Mouse (Mus musculus) layer of hippocampus, postnatal 25 days (tissue): Measurements from ENCODE around the gene Glyctk. TPM values are rescaled to one million over a fixed set of nuclear protein-coding genes. Genes with fewer than 3 reads are reported as not detected.
"Not testable (repeated sequence)": the region's sequence is repeated elsewhere in the genome, so short reads cannot be mapped to it uniquely, and the experiment has no call there.

Experiments used
- DNase-seq, 2 experiments: peaks; one replicate each; pipeline ENCODE4 v3.0.0; 2022; ENCODE audit warnings: mixed read lengths in 2 of 2, low spot score in 1 of 2; ENCODE audit errors: extremely low spot score in 1 of 2
- total RNA-seq, 2 experiments: library from RNA; stranded (reverse); gene quantifications; 2 replicates each; pipeline ENCODE4 v1.2.3; 2021

Gene Glyctk
- total RNA-seq, 2 experiments from 2014 or later: 3.1 to 3.3 TPM

DNA sequence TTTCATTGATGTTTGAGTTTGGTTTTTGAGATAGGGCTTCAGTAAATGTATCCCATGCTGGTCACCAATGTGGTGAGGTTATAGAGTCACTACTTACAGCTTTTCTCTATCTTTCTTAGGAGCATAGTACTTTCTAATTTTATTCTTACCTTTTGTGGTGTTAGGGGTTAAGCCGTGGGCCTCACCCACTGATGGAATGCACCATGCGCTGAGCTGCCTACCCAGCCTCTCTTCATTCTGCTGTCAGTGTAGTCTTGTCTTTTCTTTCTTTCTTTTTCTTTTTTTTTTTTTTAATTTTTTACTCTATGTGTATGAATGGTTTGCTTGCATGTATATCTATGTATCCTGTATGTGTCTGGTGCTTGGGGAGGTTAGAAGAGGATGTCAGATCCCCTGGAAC is 21.5 kb upstream of the Glyctk start:
- no peak for DNase-seq

DNA sequence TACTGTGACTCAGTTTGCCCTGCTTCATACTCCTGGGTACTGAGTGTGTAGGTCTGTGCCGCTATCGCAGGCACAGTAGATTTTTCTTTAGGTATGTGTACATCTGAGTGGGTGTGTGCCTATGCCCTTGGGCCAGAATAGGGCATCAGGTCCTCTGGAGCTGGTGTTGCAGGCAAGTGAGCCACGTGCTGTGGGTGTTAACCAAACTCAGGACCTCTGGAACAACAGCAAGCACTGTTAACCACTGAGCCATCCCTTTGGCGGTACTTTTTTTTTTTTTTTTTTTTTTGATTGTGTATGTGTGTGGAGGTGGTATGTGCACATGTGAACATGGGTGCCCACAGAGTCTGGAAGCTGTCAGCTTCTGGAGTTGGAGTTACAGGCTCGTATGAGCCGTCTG is 19.9 kb upstream of the Glyctk start:
- no peak for DNase-seq

DNA sequence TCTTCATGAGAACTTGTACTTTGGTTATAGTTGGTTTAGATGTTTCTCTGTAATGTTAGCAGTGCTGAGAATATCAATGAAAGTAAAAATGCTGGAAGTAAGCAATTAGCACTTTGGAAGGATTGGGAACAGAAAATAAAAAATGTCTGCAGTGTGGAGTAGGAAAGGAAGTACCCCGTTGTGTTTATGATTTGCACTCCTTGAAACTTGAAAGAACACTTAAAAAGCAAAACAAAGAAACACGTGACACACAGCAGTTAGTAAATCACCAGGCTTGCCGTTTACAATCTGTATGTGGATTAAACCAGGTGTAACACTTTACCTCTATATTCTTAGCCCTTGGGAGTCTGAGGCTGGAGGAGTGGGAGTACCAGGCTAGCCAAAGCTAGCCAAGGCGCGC is 18.8 kb upstream of the Glyctk start:
- no peak for DNase-seq

DNA sequence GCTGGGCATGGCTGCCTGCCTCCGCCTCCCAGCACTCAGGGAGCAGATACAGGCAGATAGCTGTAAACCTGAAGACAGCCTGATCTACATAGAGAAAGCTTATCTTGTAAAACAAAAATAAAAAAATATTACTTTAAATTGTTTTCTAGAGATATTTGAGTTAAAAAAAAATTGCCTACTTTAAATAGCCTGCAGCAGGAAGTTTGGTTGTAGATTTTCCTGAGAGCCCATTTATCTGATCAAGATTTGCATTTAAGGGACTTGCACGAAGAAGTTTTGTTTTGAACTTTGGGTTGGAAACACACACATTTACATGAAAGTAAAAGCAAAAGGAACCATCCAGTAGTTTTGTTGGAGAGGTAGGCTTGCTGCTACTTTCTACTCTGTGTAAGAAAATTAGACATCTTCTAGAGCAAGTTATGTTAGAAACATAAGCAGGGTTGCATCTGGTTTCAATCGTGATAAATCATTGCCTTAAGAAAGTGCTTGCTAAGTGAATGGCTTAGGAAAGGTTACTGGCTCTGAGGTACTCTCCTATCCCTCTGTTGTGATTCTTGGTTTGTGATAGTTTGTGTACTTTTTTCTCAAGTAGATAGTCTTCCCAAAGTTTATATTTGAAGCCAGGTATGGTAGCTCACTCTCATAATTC is 17.7 kb upstream of the Glyctk start:
- DNase-seq: no peak

DNA sequence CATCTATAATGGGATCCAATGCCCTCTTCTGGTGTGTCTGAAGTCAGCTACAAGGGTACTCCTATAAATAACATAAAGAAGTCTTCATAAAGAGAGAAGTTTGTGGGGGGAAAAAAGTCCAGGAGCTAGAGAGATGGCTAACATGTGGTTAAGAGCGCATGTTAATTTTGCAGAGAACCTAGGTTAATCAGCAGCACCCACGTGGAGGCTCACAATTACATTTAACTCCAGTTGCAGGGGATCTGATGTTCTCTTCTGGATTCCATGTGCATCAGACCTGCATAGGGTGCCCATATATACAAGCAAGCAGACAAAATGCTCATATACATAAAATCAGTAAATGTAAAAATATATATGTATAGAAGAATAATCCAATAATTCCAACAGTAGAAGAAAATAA is 15.4 kb upstream of the Glyctk start:
- no peak for DNase-seq

DNA sequence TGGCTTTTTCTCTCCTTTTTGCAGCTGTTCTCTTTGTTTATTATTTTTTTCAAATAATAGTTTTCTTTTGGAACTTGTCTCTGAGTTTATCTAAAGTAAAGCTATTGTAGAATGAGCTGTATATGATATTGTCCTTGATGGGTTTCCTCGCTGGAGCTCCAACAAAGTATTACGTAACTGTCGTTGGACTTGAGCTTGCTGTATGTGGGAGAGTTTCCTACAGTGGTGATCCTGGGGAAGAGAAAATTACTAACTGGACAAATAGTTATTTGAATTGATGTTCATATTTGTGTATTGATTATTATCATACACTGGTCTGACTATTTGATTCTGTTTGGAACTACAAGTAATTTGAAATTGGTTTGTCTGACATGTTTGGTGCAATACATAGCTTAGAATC is 14.6 kb upstream of the Glyctk start:
- DNase-seq: no peak

DNA sequence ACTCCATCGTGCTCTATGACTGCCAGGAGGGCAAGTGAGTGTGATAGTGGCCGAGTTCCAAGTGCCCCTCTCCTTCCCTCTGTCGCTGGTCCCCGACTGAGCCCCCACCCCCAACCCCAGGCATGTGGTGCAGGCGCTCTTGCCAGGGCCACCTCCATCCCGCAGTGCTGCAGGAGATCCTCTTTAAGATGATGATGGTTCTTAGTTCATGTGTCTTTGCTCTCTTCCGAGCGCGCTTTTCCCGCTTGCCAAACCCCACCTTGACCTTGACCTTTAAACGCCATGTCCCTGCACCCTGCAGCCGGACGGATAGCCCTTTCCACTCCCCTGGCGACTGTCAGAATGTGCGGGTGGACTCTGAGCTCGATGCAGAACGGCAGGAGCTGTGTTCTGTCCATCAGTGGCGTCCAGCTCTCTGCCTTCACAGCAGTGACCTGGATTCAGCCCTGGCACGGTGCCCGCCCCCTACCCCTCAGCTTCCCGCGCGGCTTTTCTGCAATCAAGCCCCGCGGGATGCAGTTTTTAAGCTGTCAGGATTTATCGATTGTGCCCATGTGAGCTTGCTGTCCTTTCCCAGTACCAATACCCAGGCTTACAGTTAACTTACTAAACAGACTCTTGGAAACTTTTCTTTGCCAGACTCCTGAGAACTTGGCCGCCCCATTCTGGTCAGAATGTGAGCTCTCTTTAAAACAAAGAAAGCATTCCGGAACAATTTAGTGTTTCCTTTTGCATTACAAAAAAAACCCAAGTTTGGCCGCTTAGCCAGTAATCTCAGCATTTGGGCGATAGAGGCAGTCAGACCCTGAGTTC is 13.6 kb upstream of the Glyctk start:
- peak in 1 of 2 experiments; percentile 63 for DNase-seq

DNA sequence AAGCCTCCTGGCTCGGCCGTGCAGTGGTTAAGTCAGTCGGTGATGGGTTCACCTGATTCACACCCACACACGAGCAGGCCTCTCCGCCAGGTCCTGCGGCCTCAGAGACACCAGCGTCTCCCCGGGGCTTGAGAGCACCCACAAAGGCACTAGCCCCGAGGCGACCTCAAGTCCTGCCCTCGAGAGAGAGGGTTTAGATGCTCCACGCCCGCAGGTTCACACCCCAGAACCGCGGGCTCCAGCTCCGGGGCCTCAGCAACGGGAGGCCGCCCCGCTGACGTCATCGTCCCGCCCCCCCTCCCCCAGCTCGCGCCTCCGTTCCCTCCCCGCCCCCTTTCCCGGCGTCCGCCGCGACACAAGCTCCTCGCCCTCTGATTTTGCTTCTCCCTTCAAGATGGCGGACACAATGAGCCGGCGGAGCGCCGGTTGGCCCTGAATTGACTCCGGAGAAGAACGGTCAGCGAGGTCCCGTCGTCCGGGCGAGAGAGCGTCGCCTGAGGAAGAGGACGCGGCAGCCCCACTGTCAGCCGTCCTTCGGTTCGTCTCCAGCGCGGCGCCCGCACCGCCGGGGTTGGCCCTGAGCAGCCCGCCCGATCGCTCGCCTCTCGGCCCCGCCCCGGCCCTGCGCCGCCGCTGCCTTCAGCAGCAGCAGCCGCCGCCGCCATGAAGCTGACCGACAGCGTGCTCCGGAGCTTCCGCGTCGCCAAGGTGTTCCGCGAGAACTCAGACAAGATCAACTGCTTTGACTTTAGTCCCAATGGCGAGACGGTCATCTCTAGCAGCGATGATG is 12.8 kb upstream of the Glyctk start, which contains the start of gene Wdr82:
Gene Wdr82, plus strand, starts transcription at position 373 of the 790 bp plus-strand sequence.
- peak; percentile 81 to 85 for DNase-seq

DNA sequence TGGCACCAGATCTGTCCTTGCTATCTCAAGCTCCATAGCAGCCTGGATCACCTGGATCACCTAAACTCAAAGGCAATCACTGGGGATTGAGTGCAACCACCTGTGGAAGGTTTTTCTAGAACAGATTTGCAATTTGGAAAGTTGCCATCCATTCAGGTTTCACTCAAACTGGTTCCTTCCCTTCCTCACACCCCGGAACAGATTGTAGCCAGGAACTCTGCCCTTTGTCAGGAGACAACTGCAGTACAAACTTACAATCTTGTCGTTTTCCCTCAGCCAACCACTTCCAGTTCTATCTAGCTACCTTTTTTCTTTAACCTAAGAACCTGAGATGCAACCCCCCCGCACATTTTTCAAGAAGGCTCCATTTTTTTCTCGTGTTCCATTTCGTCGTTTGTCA is 12.0 kb upstream of the Glyctk start:
- DNase-seq: no peak

DNA sequence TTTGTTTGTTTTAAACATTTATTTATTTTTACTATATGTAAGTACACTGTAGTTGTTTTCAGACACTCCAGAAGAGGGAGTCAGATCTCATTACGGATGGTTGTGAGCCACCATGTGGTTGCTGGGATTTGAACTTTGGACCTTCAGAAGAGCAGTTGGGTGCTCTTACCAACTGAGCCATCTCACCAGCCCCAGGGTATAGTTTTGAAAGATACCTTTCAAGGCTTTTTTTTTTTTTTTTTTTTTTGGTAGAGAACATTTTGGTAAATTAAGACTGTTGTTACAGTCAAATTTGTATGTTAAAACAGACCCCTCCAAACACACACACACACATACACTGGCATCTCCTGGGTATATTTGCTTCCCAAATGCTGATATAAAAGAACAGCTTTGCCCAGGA is 11.1 kb upstream of the Glyctk start:
- not testable (repeated sequence) for DNase-seq

DNA sequence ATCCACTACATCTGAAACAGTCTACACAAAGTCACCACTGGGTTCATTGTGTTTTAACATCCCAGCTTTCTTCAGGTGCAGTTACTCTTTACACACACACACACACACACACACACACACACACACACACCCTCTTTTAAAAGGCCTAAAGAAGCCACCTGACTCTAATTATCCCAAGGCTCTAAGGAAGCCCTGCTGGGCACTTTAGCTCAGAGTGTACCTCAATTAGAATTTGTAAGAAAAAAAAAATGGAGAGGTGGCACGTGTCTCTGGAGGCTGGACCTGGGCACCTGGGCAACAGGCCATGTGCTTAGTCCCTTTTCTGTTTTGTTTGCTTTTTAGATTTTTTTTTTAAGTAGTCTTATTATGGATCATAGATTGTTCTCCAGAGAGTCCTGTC is 9.8 kb upstream of the Glyctk start:
- DNase-seq: no peak

DNA sequence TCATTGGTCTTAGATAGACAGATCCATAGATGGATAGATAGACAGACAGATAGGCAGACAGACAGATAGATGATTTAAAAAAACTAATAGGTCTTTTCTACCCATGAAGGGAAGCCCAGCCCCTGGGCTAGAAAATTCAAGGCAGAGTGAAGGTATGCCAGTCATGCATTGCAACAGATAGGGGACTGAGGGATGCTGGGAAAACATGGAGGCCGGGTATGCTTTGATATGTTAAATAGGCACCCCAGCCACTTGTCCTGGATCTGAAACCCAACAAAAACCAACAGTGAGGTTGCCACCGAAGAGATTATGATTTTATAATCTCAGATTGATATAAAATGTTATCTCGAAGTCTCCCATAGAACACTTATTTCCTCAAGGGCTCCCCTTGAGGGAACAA is 9.3 kb upstream of the Glyctk start:
- DNase-seq: no peak

DNA sequence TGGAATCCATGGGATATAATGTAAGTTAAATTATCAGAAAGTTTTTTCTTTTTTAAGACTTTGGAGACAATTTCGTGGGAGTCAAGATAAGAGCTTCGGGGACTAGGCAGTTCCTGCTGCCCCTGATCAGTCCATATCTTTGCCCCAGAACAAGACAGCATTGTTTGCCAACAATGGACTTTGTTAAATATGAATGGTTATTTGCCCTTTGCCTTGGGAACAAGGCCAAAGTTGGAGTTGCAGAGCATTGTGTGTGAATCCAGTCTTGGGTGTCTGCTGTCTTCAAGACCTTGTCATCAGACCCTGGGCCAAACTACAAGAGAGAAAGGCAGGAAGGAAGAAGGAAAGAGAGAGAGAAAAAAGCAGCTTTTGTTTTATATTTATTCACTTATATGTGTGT is 8.8 kb upstream of the Glyctk start:
- no peak for DNase-seq

DNA sequence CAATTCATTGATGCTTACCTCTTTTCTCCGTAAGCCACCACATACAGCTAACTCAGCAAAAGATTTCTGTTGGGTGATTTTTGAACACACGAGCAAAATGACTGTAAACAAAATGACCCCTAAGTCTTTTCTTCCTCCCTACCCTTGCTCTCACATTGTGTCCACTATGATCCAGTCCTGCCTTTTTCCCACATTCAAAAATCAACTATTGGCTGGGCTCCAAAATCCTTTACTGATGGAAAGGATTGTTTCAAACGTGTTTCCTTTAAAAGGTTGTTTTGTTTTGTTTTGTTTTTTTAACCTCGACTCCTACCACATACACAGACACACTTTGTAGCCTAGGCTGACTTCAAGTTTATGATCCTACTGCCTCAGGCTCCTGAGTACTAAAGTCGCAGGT is 2.5 kb upstream of the Glyctk start:
- no peak for DNase-seq

DNA sequence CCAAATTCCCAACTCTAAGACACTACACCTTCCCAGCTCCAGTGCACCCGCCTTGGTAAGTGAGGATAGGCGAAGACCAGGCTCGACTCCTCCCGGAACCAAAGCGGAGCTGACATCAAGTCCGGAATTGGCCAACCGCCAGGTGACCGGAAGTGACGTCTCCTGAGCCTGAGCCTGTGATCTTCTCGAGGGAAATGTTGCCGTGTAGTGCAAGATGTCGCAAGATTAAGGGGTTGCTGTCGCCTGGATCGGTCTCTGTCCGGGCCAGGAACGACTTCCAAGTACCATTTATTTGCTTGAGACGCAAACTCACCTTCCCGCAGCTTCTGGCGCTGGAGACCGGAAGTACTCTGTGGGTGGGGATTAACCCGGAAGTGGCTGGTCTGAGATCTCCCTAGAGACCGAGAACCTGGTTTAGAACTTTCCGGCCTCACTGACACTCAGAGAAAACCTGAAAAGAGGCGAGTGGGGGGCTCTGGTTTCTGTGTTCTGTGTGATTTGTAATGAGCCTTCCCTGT is 1.9 kb upstream of the Glyctk start:
- peak; percentile 86 to 96 for DNase-seq

DNA sequence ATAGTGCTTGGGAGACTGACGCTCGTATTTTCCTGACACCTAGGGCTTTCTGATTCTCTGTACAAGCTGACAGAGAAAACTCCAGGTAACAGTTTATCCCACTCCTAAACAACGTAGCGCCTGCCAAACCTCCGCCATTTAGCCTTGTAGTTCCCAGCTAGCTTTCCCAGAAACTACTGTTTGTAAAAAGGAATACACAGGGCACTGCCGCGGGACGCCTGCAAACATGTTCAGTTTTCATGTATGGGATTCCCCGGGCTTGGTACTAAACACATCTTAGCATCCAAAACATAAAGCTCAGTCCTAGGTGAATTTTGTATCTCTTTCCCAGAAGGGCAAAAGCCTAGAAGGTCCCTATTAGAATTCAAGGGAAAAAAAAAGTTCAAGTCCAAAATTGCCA is 1.3 kb upstream of the Glyctk start:
- no peak for DNase-seq

DNA sequence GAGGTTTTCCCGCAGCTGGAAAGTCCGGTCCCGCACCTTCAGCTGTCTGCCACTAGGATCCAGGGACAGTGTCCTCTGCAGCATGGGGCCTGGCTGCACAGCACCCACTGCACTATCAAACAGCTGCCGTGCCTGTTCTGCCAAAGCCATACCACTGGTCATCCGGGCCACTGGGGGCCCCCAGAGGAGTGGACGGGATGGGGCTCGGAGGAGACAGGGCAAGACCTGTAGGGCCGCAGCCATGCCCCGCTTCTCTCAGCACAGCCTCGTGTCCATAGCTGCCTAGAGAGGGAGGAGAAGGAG is 364 bp downstream of the Glyctk start:
- DNase-seq: no peak

DNA sequence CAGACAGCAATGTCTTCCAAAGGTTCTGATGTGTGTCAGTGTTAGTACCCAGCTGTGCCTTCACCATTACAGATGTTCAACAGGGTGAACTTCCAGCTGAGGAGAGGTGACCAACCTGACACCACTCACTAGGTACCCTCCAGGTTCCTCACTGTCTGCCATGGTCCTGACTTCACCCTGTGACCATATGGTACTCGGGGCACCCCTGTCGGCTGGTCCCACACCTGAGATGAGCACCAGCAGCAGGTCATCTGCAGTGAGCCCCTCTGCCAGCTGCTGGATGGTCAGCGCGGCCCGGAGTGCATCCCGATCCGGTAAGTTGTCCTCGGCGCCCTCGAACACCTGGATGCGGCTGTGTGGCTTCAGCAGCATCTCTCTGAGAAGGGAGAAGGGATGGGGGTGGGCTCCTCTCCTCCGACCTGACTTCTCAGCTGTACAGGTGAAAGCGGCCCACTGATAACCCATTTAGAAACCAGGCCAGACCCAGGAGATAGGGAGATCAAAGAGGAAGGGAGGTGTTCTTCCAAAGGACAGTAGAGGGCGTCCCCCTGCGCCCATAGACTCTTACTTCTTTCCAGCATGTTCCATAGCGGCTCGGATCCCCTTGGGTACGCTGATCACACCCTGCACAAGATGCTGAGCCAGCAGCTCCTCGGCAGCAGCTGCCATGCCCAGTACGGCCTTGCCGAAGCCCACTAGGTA is 866 bp downstream of the Glyctk start:
- DNase-seq: no peak

DNA sequence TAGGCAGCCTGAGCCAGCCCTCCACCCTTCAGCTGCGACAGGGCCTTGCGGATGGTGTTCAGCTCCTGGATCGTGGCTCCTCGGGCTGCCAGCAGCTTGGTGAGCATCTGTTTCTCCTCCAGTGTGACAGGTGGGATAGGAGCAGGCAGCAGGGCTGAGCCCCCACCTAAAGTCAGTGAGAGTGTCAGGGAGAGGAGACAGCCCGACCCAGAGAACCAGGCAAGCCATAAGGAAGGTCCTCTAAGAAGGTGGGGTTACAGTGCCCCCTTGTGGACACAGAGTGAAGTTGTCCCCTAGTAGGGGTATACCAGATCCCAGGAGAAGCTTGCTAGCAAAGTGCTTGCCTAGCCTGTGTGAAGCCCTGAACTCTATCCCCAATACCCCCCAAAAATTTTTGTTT is 1.5 kb downstream of the Glyctk start:
- peak in 1 of 2 experiments; percentile 53 for DNase-seq

DNA sequence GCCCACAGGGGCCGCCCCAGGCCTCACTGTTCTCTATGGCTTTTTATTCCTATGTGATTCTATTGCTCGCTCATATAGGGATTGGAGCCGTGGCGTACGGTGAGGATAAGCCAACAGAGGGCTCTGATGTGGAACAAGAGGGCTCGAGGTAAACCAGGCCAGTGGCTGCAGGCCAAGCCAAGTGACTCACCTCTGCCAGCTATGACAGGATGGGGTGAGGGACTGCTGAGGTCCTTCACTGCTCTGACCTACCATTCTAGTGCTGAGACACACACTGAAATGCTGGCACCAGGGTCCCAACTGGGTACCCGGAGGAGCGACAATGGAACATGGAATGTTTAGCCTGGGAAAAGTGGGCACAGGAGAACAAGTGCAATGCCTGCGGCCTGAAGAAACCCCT is 3.8 kb downstream of the Glyctk start:
- DNase-seq: no peak

DNA sequence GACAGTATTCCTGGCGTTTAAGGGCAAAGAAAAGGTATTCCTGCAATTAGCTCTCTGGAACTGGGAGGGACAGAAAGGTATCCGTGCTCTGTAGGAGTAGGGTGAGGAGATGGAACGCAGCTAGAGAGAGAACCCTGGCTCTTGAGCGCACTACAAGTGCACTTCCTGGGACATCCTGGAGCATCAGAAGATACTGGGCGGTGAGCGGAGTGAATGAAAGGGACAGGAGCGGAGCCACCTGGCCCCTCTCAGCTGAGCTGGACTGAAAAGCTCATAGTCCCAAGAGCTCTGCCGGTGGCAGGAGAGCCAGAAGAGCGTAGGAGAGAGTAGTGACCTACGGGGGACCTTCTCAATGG is 8.6 kb downstream of the Glyctk start:
- no peak for DNase-seq
